Mouse (Mus musculus) CH12.LX (cell line): ENCODE results near the gene Twsg1.

ENCODE experiments used
- CTCF ChIP-seq, 2 experiments: IDR thresholded peaks in 1 of 2; conservative IDR thresholded peaks in 1 of 2; 2 replicates each; pipeline ENCODE4 v1.5.1; 2011 to 2012; ENCODE audit warnings: low read depth in 2 of 2, low read length in 2 of 2, improper control_type of control experiment in 1 of 2, inconsistent platforms in 1 of 2, mild to moderate bottlenecking in 1 of 2, moderate library complexity in 1 of 2
- EP300 ChIP-seq: IDR thresholded peaks from 2 replicates; pipeline ENCODE4 v1.6.1; 2011; ENCODE audit warnings: low read length, improper control_type of control experiment
- MAX ChIP-seq: IDR thresholded peaks from 2 replicates; pipeline ENCODE4 v1.6.1; 2011; ENCODE audit warnings: low read length, improper control_type of control experiment
- MYC ChIP-seq: IDR thresholded peaks from 2 replicates; pipeline ENCODE4 v1.6.1; 2011; ENCODE audit warnings: low read depth, mild to moderate bottlenecking, improper control_type of control experiment, low read length
- NELFE ChIP-seq: IDR thresholded peaks from 2 replicates; pipeline ENCODE4 v1.6.1; 2011; ENCODE audit warnings: low read depth, low read length, improper control_type of control experiment
- POLR2A ChIP-seq: IDR thresholded peaks from 2 replicates; pipeline ENCODE4 v1.6.1; 2011; ENCODE audit warnings: low read depth, mild to moderate bottlenecking, improper control_type of control experiment, low read length
- RCOR1 ChIP-seq: conservative IDR thresholded peaks from 2 replicates; pipeline ENCODE4 v1.6.1; 2012; ENCODE audit warnings: low read depth, mild to moderate bottlenecking, inconsistent platforms, low read length, improper control_type of control experiment
- TCF12 ChIP-seq: IDR thresholded peaks from 2 replicates; pipeline ENCODE4 v1.6.1; 2014; ENCODE audit warnings: low read depth, mild to moderate bottlenecking, inconsistent platforms, low read length, improper control_type of control experiment

- peak in 1 of 2 experiments; percentile 78; a peak in 3 of 4 replicates for TF ChIP-seq CTCF (conservative IDR thresholded peaks at IDR 0.05 in 1 of 2, IDR thresholded peaks at IDR 0.05 in 1 of 2; ENCODE audit: low read depth in 2 of 2, low read length in 2 of 2)
- TF ChIP-seq MAX: peak; percentile 56; the same call in 1 of the 2 replicates
- 0 out of 2 replicates have a peak, but pooled peaks have one; percentile 68 for TF ChIP-seq MYC
- TF ChIP-seq POLR2A: no peak
- no peak for TF ChIP-seq NELFE
- no peak for TF ChIP-seq EP300
- TF ChIP-seq RCOR1: no peak
- no peak for TF ChIP-seq TCF12
Observed at GRCm38 (mm10) chr17:65952083-65952482, 1.1 kb upstream of the Twsg1 start.
